Mouse (Mus musculus): ENCODE results near the gene Acer3. TPM values are rescaled to one million over a fixed set of nuclear protein-coding genes. Genes with fewer than 3 reads are reported as not detected.

Acer3 gene
- total RNA-seq, 2 experiments from 2014 or later: 17.9 to 20.8 TPM

- no peak for DNase-seq (ENCODE audit: extremely low spot score in 1 of 2, low spot score in 1 of 2)
Observed at GRCm38 (mm10) chr7:98160041-98160740, 160.8 kb downstream of the Acer3 start.

- DNase-seq (ENCODE audit: extremely low spot score in 1 of 2, low spot score in 1 of 2): no peak
Observed at GRCm38 (mm10) chr7:98158481-98158880, 162.5 kb downstream of the Acer3 start.

GRCm38 (mm10) chr7:98157636-98158332, 163.2 kb downstream of the Acer3 start:
- DNase-seq (ENCODE audit: extremely low spot score in 1 of 2, low spot score in 1 of 2): no peak

Other genes starting within 250 kb of the Acer3 start
- 10 to 100 TPM in 1 of 2 experiments, 1 to 10 TPM in 1; 8.6 to 12.1 TPM for gene Myo7a, start 201.7 kb downstream of the Acer3 start, total RNA-seq (2021)
- gene Omp, start 175.7 kb downstream of the Acer3 start, total RNA-seq (2021): 1 to 10 TPM; 1.0 to 1.4 TPM
- gene Capn5, start 142.9 kb downstream of the Acer3 start, total RNA-seq (2021): 10 to 100 TPM; 45.4 to 50.8 TPM
- not detected for gene B3gnt6, start 121.7 kb downstream of the Acer3 start, total RNA-seq (2021)
- gene Tsku, start 40.1 kb upstream of the Acer3 start, total RNA-seq (2021): 1 to 10 TPM; 2.3 to 2.6 TPM
- not detected for gene Gucy2d, start 119.2 kb upstream of the Acer3 start, total RNA-seq (2021)
- 1 to 10 TPM; 2.7 to 3.8 TPM for gene Lrrc32, start 168.1 kb upstream of the Acer3 start, total RNA-seq (2021)